Mouse (Mus musculus): ENCODE results near the gene Grb7. TPM values are rescaled to one million over a fixed set of nuclear protein-coding genes. Genes with fewer than 3 reads are reported as not detected.

Grb7 gene
- polyA plus RNA-seq, 2 experiments, result 8.1 to 9.1 TPM

- DNase-seq (ENCODE audit: low spot score) (no peak), ATAC-seq (ENCODE audit: low FRiP score, low read depth) (no peak)
- H3K4me3 ChIP-seq (replicated peaks; ENCODE audit: low read length), result no peak overlapping the region
- TF ChIP-seq POLR2A (IDR thresholded peaks at IDR 0.05; ENCODE audit: borderline replicate concordance, extremely low read depth, insufficient read depth, insufficient read length), result no peak
- H3K27me3 ChIP-seq (ENCODE audit: control insufficient read depth, insufficient read depth, low read length), result peaks cover 13% of the 10 kb centered on the region; the same call in 1 of the 2 replicates
- H3K4me1 ChIP-seq (ENCODE audit: control insufficient read depth, insufficient read depth, low read length), result peaks cover 7% of the 10 kb centered on the region; the same call in 1 of the 2 replicates
- no peak overlapping the region for H3K27ac ChIP-seq (replicated peaks; ENCODE audit: low read depth, low read length)
- 30% methylated on average over 13 of the region's 13 CpGs for WGBS
- H3K9ac ChIP-seq (ENCODE audit: low read depth, low read length, severe bottlenecking), result no peak overlapping the region
- H3K9me3 ChIP-seq (ENCODE audit: control insufficient read depth, low read length), result no peaks in the 10 kb centered on the region
- H3K36me3 ChIP-seq (ENCODE audit: control insufficient read depth, insufficient read depth, low read length), result no peaks in the 10 kb centered on the region
- peak overlapping the region; percentile 24; the same call in 1 of the 2 replicates for H3K4me2 ChIP-seq (replicated peaks; ENCODE audit: low read depth, low read length, severe bottlenecking)
These were observed 2.1 kb downstream of the Grb7 start for GRCm38 (mm10) chr11:98448191-98448790.

GRCm38 (mm10) chr11:98449419-98449818 is 3.2 kb downstream of the Grb7 start:
- no peak for DNase-seq (ENCODE audit: low spot score)
- no peak overlapping the region for H3K4me3 ChIP-seq (replicated peaks; ENCODE audit: low read length)
- no peaks in the 10 kb centered on the region for H3K36me3 ChIP-seq (ENCODE audit: control insufficient read depth, insufficient read depth, low read length)
- ATAC-seq (ENCODE audit: low FRiP score, low read depth), result no peak
- no peaks in the 10 kb centered on the region for H3K9me3 ChIP-seq (ENCODE audit: control insufficient read depth, low read length)
- H3K27ac ChIP-seq (replicated peaks; ENCODE audit: low read depth, low read length), result no peak overlapping the region
- peaks cover 7% of the 10 kb centered on the region; the same call in 1 of the 2 replicates for H3K4me1 ChIP-seq (ENCODE audit: control insufficient read depth, insufficient read depth, low read length)
- H3K4me2 ChIP-seq (replicated peaks; ENCODE audit: low read depth, low read length, severe bottlenecking), result no peak overlapping the region
- TF ChIP-seq POLR2A (IDR thresholded peaks at IDR 0.05; ENCODE audit: borderline replicate concordance, extremely low read depth, insufficient read depth, insufficient read length), result no peak
- H3K27me3 ChIP-seq (ENCODE audit: control insufficient read depth, insufficient read depth, low read length), result peaks cover 13% of the 10 kb centered on the region; the same call in 1 of the 2 replicates
- WGBS, result 92% methylated on average over 3 of the region's 3 CpGs
- no peak overlapping the region for H3K9ac ChIP-seq (ENCODE audit: low read depth, low read length, severe bottlenecking)

GRCm38 (mm10) chr11:98449921-98450771 is 4.0 kb downstream of the Grb7 start:
- Histone ChIP-seq H3K9ac (ENCODE audit: low read depth, low read length, severe bottlenecking) (no peak overlapping the region), H3K36me3 (ENCODE audit: control insufficient read depth, insufficient read depth, low read length) (no peaks in the 10 kb centered on the region), H3K4me3 (replicated peaks; ENCODE audit: low read length) (no peak overlapping the region), H3K4me1 (ENCODE audit: control insufficient read depth, insufficient read depth, low read length) (peaks cover 7% of the 10 kb centered on the region; the same call in 1 of the 2 replicates), H3K9me3 (ENCODE audit: control insufficient read depth, low read length) (no peaks in the 10 kb centered on the region), H3K27me3 (ENCODE audit: control insufficient read depth, insufficient read depth, low read length) (peaks cover 13% of the 10 kb centered on the region; the same call in 1 of the 2 replicates), H3K4me2 (replicated peaks; ENCODE audit: low read depth, low read length, severe bottlenecking) (no peak overlapping the region), H3K27ac (replicated peaks; ENCODE audit: low read depth, low read length) (no peak overlapping the region)
- 74% methylated on average over 20 of the region's 20 CpGs for WGBS
- no peak for ATAC-seq (ENCODE audit: low FRiP score, low read depth)
- TF ChIP-seq POLR2A (IDR thresholded peaks at IDR 0.05; ENCODE audit: borderline replicate concordance, extremely low read depth, insufficient read depth, insufficient read length), result no peak
- DNase-seq (ENCODE audit: low spot score), result no peak

- 85% methylated on average over 4 of the region's 4 CpGs for WGBS
- H3K27me3 ChIP-seq (ENCODE audit: control insufficient read depth, insufficient read depth, low read length), result peaks cover 17% of the 10 kb centered on the region; the same call in 1 of the 2 replicates
- H3K27ac ChIP-seq (replicated peaks; ENCODE audit: low read depth, low read length), result no peak overlapping the region
- H3K9ac ChIP-seq (ENCODE audit: low read depth, low read length, severe bottlenecking), result no peak overlapping the region
- 0 out of 2 replicates have a peak, but pooled peaks cover 2% of the 10 kb centered on the region for H3K4me1 ChIP-seq (ENCODE audit: control insufficient read depth, insufficient read depth, low read length)
- H3K4me3 ChIP-seq (replicated peaks; ENCODE audit: low read length), result no peak overlapping the region
- H3K36me3 ChIP-seq (ENCODE audit: control insufficient read depth, insufficient read depth, low read length), result no peaks in the 10 kb centered on the region
- H3K4me2 ChIP-seq (replicated peaks; ENCODE audit: low read depth, low read length, severe bottlenecking), result no peak overlapping the region
- no peak for TF ChIP-seq POLR2A (IDR thresholded peaks at IDR 0.05; ENCODE audit: borderline replicate concordance, extremely low read depth, insufficient read depth, insufficient read length)
- DNase-seq (ENCODE audit: low spot score) (no peak), ATAC-seq (ENCODE audit: low FRiP score, low read depth) (no peak)
- no peaks in the 10 kb centered on the region for H3K9me3 ChIP-seq (ENCODE audit: control insufficient read depth, low read length)
These were observed 9.3 kb downstream of the Grb7 start for GRCm38 (mm10) chr11:98455484-98455883.

- H3K4me3 ChIP-seq (replicated peaks; ENCODE audit: low read length), result no peak overlapping the region
- H3K9me3 ChIP-seq (ENCODE audit: control insufficient read depth, low read length), result no peaks in the 10 kb centered on the region
- H3K36me3 ChIP-seq (ENCODE audit: control insufficient read depth, insufficient read depth, low read length), result no peaks in the 10 kb centered on the region
- WGBS, result 76% methylated on average over 5 of the region's 5 CpGs
- H3K4me1 ChIP-seq (ENCODE audit: control insufficient read depth, insufficient read depth, low read length), result 0 out of 2 replicates have a peak, but pooled peaks cover 2% of the 10 kb centered on the region
- no peak for TF ChIP-seq POLR2A (IDR thresholded peaks at IDR 0.05; ENCODE audit: borderline replicate concordance, extremely low read depth, insufficient read depth, insufficient read length)
- H3K9ac ChIP-seq (ENCODE audit: low read depth, low read length, severe bottlenecking), result no peak overlapping the region
- ATAC-seq (ENCODE audit: low FRiP score, low read depth) (no peak), DNase-seq (ENCODE audit: low spot score) (no peak)
- no peak overlapping the region for H3K4me2 ChIP-seq (replicated peaks; ENCODE audit: low read depth, low read length, severe bottlenecking)
- H3K27me3 ChIP-seq (ENCODE audit: control insufficient read depth, insufficient read depth, low read length), result peaks cover 17% of the 10 kb centered on the region; the same call in 1 of the 2 replicates
- no peak overlapping the region for H3K27ac ChIP-seq (replicated peaks; ENCODE audit: low read depth, low read length)
These were observed 10.4 kb downstream of the Grb7 start for GRCm38 (mm10) chr11:98456545-98456944.
